Mouse (Mus musculus) hindbrain, embryonic 12.5 days (tissue): ENCODE results near the gene Slc25a11. TPM values are rescaled to one million over a fixed set of nuclear protein-coding genes. Genes with fewer than 3 reads are reported as not detected.

Experiments
- ATAC-seq: fragments of 200-750 bp; cut with Nextera tagmentation; 2 replicates; pipeline ENCODE4 v1.8.0; 2017; ENCODE audit warnings: moderate TSS enrichment; ENCODE audit not compliant: low FRiP score
- H3K27ac ChIP-seq: fragments of 300-500 bp; sonication (generic); 2 replicates; pipeline ENCODE4 v1.5.1; 2016; ENCODE audit warnings: mild to moderate bottlenecking
- H3K27me3 ChIP-seq: fragments of 300-500 bp; sonication (generic); 2 replicates; pipeline ENCODE4 v1.6.1; 2016; ENCODE audit warnings: mild to moderate bottlenecking
- H3K36me3 ChIP-seq: fragments of 300-500 bp; sonication (generic); 2 replicates; pipeline ENCODE4 v1.6.1; 2016; ENCODE audit warnings: mild to moderate bottlenecking
- H3K4me1 ChIP-seq: fragments of 300-500 bp; sonication (generic); 2 replicates; pipeline ENCODE4 v1.6.1; 2016
- H3K4me2 ChIP-seq: fragments of 300-500 bp; sonication (generic); replicated peaks from 2 replicates; pipeline ENCODE4 v1.6.1; 2016; ENCODE audit warnings: mild to moderate bottlenecking
- H3K4me3 ChIP-seq: fragments of 300-500 bp; sonication (generic); 2 replicates; pipeline ENCODE4 v1.5.1; 2016; ENCODE audit warnings: mild to moderate bottlenecking
- H3K9ac ChIP-seq: fragments of 300-500 bp; sonication (generic); 2 replicates; pipeline ENCODE4 v1.6.1; 2016; ENCODE audit warnings: mild to moderate bottlenecking, moderate library complexity
- H3K9me3 ChIP-seq: fragments of 300-500 bp; sonication (generic); replicated peaks from 2 replicates; pipeline ENCODE4 v1.6.1; 2016; ENCODE audit warnings: mild to moderate bottlenecking
- WGBS: fragments of 180-500 bp; shearing (Covaris S2); methylation state at CpG from one replicate; pipeline ENCODE4 v1.1.7; 2016; 5-methylcytosine and 5-hydroxymethylcytosine counted together
- polyA plus RNA-seq: library from polyadenylated mRNA; unstranded; fragments of >200 nt; fragmentation: Nextera tagmentation; extraction: Ambion mirVana; gene quantifications from 2 replicates; pipeline ENCODE4 v1.2.1, GENCODE M21; 2016

Slc25a11 gene
- polyA plus RNA-seq, 1 experiment from 2014 or later: 148 TPM

DNA sequence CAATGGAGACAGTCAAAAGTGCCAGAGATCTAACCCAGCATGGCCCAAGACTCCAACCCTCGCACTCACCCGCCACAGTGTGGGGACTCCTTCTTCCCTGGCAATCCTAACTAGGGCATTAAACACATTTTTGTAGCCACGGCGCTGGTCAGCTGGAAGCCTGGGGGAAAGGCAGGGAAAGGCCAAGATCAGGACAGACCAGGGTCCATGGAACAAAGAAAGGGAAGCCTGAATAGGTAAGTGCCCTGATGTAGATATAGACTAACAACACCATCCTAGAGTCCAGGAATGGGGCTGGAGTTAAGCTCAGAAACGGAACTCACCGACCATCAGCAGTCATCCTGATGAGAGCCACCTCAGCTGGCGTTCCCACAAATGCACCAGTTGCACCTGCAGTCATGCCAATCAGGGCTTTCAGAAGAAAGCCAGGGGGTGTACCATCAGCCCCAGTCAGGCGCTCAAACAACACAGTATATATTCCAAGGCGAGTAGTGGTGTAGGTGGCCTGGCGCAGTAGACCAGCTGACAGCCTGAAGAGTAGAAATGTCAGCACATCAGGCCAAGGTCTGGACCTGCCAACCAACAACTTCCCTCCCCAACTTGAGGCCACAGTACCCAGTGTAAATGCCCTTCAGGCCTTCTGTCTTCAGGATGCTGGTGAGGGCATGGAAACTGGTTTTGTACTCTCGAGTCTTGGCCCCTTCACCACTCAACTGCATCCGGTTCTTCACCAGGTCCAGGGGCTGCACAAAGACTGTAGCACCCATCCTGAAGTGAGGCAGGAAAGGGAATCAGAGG, 1.6 kb downstream of the Slc25a11 start:
- H3K36me3 ChIP-seq: peaks cover 41% of the 10 kb centered on the region
- no peak for ATAC-seq
- peaks cover 32% of the 10 kb centered on the region for H3K4me1 ChIP-seq
- H3K27ac ChIP-seq: no peak overlapping the region
- H3K4me3 ChIP-seq: peak overlapping the region; percentile 66
- H3K4me2 ChIP-seq: peak overlapping the region; percentile 91
- H3K9me3 ChIP-seq: no peaks in the 10 kb centered on the region
- 93% methylated on average over 12 of the region's 12 CpGs for WGBS
- no peaks in the 10 kb centered on the region for H3K27me3 ChIP-seq
- H3K9ac ChIP-seq: peak overlapping the region; percentile 80

DNA sequence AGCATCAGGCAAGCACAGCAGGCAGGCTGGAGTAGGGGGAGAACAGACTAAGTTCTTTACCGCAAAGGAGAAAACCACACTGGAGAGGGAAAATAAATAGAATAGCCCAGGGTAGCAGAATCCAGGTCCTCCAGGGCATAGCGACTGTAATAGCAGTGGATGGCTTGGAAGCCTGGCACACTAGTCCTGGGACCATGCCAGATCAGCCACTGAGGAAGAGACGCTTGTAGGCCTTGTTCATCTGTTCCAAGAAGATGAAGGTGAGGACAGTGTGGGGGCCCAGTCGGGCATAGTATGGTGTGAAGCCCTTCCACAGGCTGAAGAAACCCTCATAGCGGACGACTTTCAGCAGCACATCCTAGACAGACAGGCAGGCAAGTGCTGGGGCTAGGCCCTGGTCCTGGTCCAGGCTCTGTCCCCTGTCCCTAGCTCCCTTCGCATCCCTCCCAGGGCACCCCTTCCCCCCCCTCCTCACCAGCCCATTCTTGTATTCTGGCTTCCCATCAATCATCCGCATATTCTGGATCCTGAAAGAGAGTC, 2.6 kb downstream of the Slc25a11 start:
- Histone ChIP-seq H3K27me3 (no peaks in the 10 kb centered on the region), H3K36me3 (peaks cover 32% of the 10 kb centered on the region), H3K4me1 (peaks cover 32% of the 10 kb centered on the region), H3K9ac (peak overlapping the region; percentile 28; the same call in 1 of the 2 replicates), H3K9me3 (no peaks in the 10 kb centered on the region), H3K4me3 (no peak overlapping the region), H3K4me2 (no peak overlapping the region), H3K27ac (no peak overlapping the region)
- ATAC-seq: no peak
- 96% methylated on average over 8 of the region's 8 CpGs for WGBS

DNA sequence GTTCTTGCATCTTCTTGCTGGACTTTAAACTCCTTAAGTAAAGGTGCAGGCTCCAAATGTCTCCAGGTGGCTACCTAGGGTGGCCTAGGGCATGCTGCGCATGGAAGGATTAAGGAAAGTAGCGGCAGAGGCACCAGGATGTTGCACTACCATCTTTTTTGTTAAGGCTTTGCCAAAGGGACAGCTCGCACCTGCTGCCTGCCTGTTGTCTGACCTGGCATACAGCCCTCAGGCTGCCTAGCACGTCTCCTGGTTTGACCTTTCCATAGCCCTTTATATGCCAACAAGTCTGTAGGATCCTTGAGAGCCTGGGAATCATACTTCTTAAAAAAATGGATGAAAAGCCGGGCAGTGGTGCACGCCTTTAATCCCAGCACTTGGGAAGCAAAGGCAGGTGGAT, 4.2 kb downstream of the Slc25a11 start:
- no peaks in the 10 kb centered on the region for H3K27me3 ChIP-seq
- peaks cover 24% of the 10 kb centered on the region for H3K36me3 ChIP-seq
- 91% methylated on average over 6 of the region's 6 CpGs for WGBS
- no peaks in the 10 kb centered on the region for H3K9me3 ChIP-seq
- no peak overlapping the region for H3K9ac ChIP-seq
- no peak overlapping the region for H3K4me2 ChIP-seq
- H3K4me3 ChIP-seq: no peak overlapping the region
- no peak overlapping the region for H3K27ac ChIP-seq
- ATAC-seq: no peak
- H3K4me1 ChIP-seq: peaks cover 17% of the 10 kb centered on the region

DNA sequence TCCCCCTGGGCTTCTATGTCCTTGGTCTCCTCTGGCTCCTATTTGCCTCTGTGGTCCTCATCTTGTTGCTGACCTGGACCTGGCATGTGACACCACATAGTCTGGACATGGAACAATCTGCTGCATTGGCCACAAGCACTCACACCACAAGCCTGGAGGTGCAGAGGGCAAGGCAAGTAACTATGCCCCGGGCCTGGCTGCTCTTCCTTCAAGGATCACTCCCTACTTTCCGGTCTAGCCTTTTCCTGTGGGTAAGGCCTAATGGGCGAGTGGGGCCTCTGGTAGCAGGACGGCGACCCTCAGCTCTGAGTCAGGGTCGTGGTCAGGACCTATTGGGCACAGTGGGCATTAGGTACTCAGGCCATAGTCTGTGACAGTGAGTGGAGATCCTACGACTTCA, 6.0 kb downstream of the Slc25a11 start:
- no peak for ATAC-seq
- WGBS: 83% methylated on average over 7 of the region's 7 CpGs
- Histone ChIP-seq H3K27me3 (no peaks in the 10 kb centered on the region), H3K4me2 (no peak overlapping the region), H3K4me1 (peaks cover 12% of the 10 kb centered on the region), H3K27ac (no peak overlapping the region), H3K9ac (no peak overlapping the region), H3K4me3 (no peak overlapping the region), H3K36me3 (peaks cover 24% of the 10 kb centered on the region), H3K9me3 (no peaks in the 10 kb centered on the region)

DNA sequence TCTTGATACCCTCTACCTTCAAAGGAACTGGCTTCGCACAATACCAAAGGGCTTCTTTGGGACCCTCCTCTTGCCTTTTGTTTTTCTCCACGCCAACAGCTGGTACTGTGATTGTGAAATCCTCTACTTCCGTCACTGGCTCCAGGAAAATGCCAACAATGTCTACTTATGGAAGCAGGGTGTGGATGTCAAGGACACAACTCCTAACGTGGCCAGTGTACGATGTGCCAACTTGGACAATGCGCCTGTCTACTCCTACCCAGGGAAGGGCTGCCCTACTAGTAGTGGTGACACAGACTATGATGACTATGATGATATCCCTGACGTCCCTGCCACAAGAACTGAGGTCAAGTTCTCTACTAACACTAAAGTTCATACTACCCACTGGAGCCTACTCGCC, 7.3 kb downstream of the Slc25a11 start:
- 0 out of 2 replicates have a peak, but pooled peaks cover under 1% of the 10 kb centered on the region for H3K4me1 ChIP-seq
- no peak overlapping the region for H3K4me3 ChIP-seq
- peaks cover 16% of the 10 kb centered on the region for H3K36me3 ChIP-seq
- 84% methylated on average over 8 of the region's 8 CpGs for WGBS
- H3K9ac ChIP-seq: no peak overlapping the region
- no peaks in the 10 kb centered on the region for H3K27me3 ChIP-seq
- no peak for ATAC-seq
- no peaks in the 10 kb centered on the region for H3K9me3 ChIP-seq
- H3K27ac ChIP-seq: no peak overlapping the region
- H3K4me2 ChIP-seq: no peak overlapping the region

DNA sequence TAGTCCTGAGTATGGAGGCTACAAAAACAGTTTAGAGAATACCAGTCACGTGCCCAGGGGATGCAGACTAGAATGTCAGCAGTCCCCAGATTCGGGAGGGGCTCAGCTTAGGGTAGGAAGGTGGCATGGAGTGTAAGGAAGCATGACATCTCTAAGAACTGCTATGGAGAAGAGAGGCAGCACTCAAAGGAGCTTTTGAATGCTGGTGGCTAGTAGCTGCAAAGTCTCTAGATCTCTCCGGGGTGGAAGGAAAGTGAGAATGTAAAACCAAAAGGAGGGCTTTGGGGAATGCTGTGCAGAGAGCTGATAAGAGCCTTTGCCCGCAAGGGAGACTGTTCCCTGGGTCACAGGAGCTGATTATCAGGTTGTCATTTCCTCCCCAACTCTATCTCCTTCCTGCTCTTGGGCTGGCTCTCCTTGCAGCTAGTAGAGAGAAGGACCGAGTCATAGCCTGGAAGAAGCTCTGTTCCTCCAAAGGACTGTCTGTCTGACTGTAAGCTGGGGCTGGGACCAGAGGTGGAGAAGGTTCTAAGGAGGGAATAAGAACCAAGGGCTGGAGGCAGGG, 8.5 kb downstream of the Slc25a11 start, which contains the start of gene Gp1ba:
TSS of gene Gp1ba (plus strand) at position 409 of the 565 bp plus-strand sequence.
- H3K36me3 ChIP-seq: peaks cover 6% of the 10 kb centered on the region
- H3K9me3 ChIP-seq: no peaks in the 10 kb centered on the region
- H3K27me3 ChIP-seq: no peaks in the 10 kb centered on the region
- no peak within 1 kb of the TSS for H3K27ac ChIP-seq
- ATAC-seq: no peak
- no peaks in the 10 kb centered on the region for H3K4me1 ChIP-seq
- H3K4me3 ChIP-seq: no peak within 1 kb of the TSS
- 49% methylated on average over 5 of the region's 5 CpGs for WGBS
- no peak within 1 kb of the TSS for H3K9ac ChIP-seq
- no peak within 1 kb of the TSS for H3K4me2 ChIP-seq

DNA sequence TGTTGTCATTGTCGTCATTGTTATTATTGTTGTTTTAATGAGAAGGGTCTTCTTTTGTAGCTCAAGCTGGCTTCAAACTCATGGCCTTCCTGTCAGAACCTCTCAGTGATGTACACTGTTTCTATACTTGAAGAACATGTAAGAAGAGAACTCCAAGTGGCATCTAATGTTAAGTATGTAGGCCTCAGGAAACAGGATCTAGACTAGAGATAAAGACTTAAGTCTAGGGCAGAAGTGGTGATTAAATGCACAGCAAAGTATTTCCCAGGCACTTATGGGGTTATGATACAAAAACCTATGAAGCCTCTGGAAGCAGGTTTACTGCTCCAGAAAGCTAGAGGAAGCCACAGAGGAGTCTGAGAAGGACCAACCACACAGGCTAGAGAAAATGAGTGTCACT, 9.0 kb downstream of the Slc25a11 start:
- Histone ChIP-seq H3K36me3 (peaks cover 5% of the 10 kb centered on the region), H3K9me3 (no peaks in the 10 kb centered on the region), H3K4me1 (no peaks in the 10 kb centered on the region), H3K4me2 (no peak overlapping the region), H3K9ac (no peak overlapping the region), H3K27ac (no peak overlapping the region), H3K27me3 (no peaks in the 10 kb centered on the region), H3K4me3 (no peak overlapping the region)
- WGBS: 92% methylated on average over 1 of the region's 1 CpGs
- ATAC-seq: no peak

DNA sequence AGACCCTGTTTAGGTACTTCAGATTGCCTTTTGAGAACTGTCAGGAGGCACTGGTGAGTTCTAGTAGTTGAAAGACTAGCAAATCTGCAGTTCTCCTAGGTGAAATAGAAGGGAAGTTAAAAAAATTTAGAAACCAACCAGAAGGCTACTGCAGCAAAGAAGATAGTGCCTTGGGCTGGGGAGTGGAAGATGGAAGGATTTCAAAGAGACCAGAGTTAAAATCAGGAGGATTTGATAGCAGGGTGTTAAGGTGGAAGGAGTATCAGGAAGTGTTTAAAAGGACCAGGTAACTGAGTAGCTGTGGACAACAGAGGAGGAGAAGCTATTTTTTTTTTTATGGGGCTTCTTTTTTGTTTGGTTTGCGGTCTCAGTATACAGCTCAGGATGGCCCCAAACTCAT, 9.5 kb downstream of the Slc25a11 start:
- Histone ChIP-seq H3K36me3 (no peaks in the 10 kb centered on the region), H3K27ac (no peak overlapping the region), H3K9me3 (no peaks in the 10 kb centered on the region), H3K27me3 (no peaks in the 10 kb centered on the region), H3K9ac (no peak overlapping the region), H3K4me1 (no peaks in the 10 kb centered on the region), H3K4me2 (no peak overlapping the region), H3K4me3 (no peak overlapping the region)
- WGBS: 95% methylated on average over 1 of the region's 1 CpGs
- ATAC-seq: no peak

DNA sequence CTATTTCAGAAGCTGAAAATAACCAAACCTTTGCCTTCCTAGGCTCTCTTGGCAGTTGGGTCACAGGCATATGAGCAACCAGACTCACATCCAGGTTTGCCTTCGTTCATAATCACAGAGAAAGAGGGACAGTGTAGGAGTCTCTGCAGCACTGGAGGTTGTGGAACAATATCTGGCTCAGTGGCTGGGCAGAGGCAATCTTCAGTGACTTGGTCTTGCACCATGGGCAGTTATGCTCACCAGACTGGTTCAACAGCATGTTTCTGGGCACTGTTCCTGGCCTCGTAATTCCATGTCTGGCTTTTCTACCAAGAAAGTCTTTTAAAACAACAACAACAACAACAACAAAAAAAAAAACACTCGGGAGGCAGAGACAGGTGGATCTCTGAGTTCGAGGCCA, 11.7 kb downstream of the Slc25a11 start:
- Histone ChIP-seq H3K4me3 (no peak overlapping the region), H3K9me3 (no peaks in the 10 kb centered on the region), H3K36me3 (no peaks in the 10 kb centered on the region), H3K9ac (no peak overlapping the region), H3K27me3 (no peaks in the 10 kb centered on the region), H3K27ac (no peak overlapping the region), H3K4me2 (no peak overlapping the region), H3K4me1 (no peaks in the 10 kb centered on the region)
- no peak for ATAC-seq
- WGBS: 79% methylated on average over 4 of the region's 4 CpGs

DNA sequence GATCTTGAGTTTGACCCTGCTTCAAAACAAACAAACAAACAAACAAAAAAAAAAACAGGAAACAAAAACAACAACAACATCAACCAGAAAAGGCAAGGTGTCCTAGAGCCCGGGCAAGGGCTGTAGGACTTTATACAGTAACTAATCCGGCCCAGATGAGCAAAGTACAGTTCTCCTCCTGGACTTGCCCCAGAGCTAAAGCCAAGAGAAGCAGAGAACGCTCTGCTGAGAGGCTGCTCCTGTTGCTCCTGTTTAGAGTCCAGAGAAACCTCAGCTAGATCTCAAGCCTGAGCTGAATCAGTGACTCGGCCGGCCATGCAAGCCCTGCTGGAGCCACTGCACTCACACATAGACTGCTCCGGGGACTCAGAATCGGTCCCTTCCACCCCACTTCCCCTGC, 17.1 kb downstream of the Slc25a11 start:
- 73% methylated on average over 7 of the region's 7 CpGs for WGBS
- H3K4me3 ChIP-seq: no peak overlapping the region
- no peaks in the 10 kb centered on the region for H3K4me1 ChIP-seq
- no peaks in the 10 kb centered on the region for H3K27me3 ChIP-seq
- no peaks in the 10 kb centered on the region for H3K9me3 ChIP-seq
- ATAC-seq: no peak
- no peak overlapping the region for H3K4me2 ChIP-seq
- H3K9ac ChIP-seq: no peak overlapping the region
- H3K27ac ChIP-seq: no peak overlapping the region
- H3K36me3 ChIP-seq: no peaks in the 10 kb centered on the region

DNA sequence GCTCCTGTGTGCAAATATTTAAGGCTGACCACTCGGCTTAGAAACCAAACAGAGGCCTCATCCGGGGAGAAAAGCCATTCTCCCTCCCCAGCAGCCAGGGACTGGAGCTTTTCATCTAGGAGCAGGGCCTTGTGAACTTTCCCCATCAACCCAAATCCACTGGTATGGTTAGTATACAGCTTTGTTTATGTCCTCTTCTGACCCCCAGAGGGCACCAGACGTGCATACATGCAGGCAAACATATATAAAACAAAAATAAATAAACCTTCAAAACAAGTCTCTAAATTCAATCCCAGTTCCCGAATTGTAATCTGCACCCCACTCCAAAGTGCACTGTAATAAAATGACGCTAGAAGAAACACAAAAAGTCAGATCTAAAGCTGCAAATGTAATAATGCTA, 17.7 kb downstream of the Slc25a11 start:
- WGBS: 55% methylated on average over 5 of the region's 5 CpGs

DNA sequence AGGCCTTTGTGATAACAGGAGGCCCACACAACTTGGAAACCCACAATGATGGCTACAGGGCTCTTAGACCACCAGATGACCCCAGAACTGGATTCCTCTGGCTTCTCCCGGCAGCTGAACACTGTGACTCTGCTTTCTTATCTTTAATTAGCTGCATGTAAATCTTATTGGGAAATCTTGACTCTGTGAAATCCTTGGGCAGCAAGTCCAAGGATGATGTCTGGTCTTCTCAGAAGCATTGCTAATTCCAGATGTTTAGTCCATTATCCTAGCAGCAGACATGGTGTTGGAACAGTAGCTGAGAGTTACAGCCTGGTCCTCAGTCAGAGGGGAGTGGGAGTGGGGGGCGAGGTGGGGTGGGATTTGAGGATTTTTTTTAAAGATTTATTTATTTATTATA, 18.8 kb downstream of the Slc25a11 start:
- H3K36me3 ChIP-seq: no peaks in the 10 kb centered on the region
- WGBS: 81% methylated on average over 2 of the region's 2 CpGs
- no peak for ATAC-seq

More for the DNA sequence above, 17.7 kb downstream of the Slc25a11 start:
- H3K4me2 ChIP-seq: no peak overlapping the region
- no peak overlapping the region for H3K27ac ChIP-seq
- H3K9ac ChIP-seq: no peak overlapping the region
- H3K27me3 ChIP-seq: no peaks in the 10 kb centered on the region
- H3K4me3 ChIP-seq: no peak overlapping the region
- no peak for ATAC-seq
- no peaks in the 10 kb centered on the region for H3K9me3 ChIP-seq
- no peaks in the 10 kb centered on the region for H3K36me3 ChIP-seq
- no peaks in the 10 kb centered on the region for H3K4me1 ChIP-seq

DNA sequence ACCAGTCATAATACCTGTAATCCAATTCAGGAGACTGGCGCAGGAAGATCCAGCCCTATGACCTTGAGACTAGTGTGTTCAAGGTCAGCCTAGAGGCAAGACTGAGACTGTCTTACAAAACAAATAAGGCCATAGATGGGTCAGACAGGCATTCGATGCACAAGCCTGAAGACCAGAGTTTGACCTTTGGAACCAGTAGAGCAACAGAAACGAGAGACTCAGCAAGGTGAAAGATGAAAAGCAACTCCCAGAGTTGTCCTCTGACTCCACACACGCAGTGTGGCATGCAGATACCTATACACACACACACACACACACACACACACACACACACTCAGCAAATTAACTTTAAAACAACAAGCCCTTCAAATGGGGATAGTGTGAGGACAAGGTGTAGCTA, 20.4 kb downstream of the Slc25a11 start:
- Histone ChIP-seq H3K4me2 (no peak overlapping the region), H3K4me1 (no peaks in the 10 kb centered on the region), H3K27ac (no peak overlapping the region), H3K4me3 (no peak overlapping the region), H3K9me3 (no peaks in the 10 kb centered on the region), H3K36me3 (no peaks in the 10 kb centered on the region), H3K27me3 (no peaks in the 10 kb centered on the region), H3K9ac (no peak overlapping the region)
- ATAC-seq: no peak
- WGBS: 75% methylated on average over 4 of the region's 4 CpGs

More for the DNA sequence above, 18.8 kb downstream of the Slc25a11 start:
- H3K27ac ChIP-seq: no peak overlapping the region
- no peaks in the 10 kb centered on the region for H3K9me3 ChIP-seq
- no peak overlapping the region for H3K9ac ChIP-seq
- H3K4me1 ChIP-seq: no peaks in the 10 kb centered on the region
- H3K4me2 ChIP-seq: no peak overlapping the region
- H3K4me3 ChIP-seq: no peak overlapping the region
- no peaks in the 10 kb centered on the region for H3K27me3 ChIP-seq
